Mouse (Mus musculus): ENCODE results near the gene Capza1. TPM values are rescaled to one million over a fixed set of nuclear protein-coding genes. Genes with fewer than 3 reads are reported as not detected.

The Capza1 gene
- total and polyA plus RNA-seq, 2 experiments from 2014 or later = 95.1 to 99.5 TPM

DNA sequence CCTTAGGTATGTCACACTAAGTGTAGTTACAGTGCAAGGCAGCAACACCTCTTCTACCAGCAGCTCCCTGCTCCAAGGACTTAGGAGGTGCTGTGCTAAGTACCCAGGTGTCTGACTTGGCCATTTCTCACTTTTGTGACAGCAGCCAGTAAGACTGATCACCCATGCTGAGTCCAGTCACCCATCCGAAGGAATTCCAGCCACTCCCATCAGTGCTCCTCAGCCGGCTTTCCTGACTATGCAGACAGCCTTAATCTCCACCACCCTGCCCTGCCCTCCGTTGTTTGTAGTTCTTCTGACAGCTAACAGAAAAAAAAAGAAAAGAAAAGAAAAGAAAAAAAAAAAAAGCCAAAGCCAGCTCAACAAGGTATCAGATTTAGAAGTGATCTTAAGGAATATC, 52.6 kb downstream of the Capza1 start:
- H3K9ac ChIP-seq (replicated peaks; ENCODE audit: low read length) = no peak overlapping the region
- no peak overlapping the region for H3K27ac ChIP-seq
- 37% methylated on average over 3 of the region's 3 CpGs for WGBS
- no peaks in the 10 kb centered on the region for H3K9me3 ChIP-seq (ENCODE audit: low read length)
- TF ChIP-seq CTCF (IDR thresholded peaks at IDR 0.05; ENCODE audit: low read depth) = no peak
- no peak overlapping the region for H3K4me2 ChIP-seq (ENCODE audit: low read depth, low read length)
- ATAC-seq (no peak), DNase-seq (ENCODE audit: low spot score) (no peak)
- no peaks in the 10 kb centered on the region for H3K36me3 ChIP-seq (ENCODE audit: insufficient read depth, low read length)
- H3K4me1 ChIP-seq (ENCODE audit: insufficient read depth, low read length) = no peaks in the 10 kb centered on the region
- H3K4me3 ChIP-seq (ENCODE audit: low read length) = no peak overlapping the region
- H3K27me3 ChIP-seq (ENCODE audit: insufficient read depth, low read length) = no peaks in the 10 kb centered on the region

- H3K27me3 ChIP-seq (ENCODE audit: insufficient read depth, low read length) = no peaks in the 10 kb centered on the region
- H3K9me3 ChIP-seq (ENCODE audit: low read length) = no peaks in the 10 kb centered on the region
- TF ChIP-seq CTCF (IDR thresholded peaks at IDR 0.05; ENCODE audit: low read depth) = no peak
- H3K27ac ChIP-seq = no peak overlapping the region
- WGBS = 82% methylated on average over 9 of the region's 9 CpGs
- ATAC-seq (no peak), DNase-seq (ENCODE audit: low spot score) (no peak)
- H3K4me2 ChIP-seq (ENCODE audit: low read depth, low read length) = no peak overlapping the region
- H3K4me3 ChIP-seq (ENCODE audit: low read length) = no peak overlapping the region
- H3K36me3 ChIP-seq (ENCODE audit: insufficient read depth, low read length) = no peaks in the 10 kb centered on the region
- H3K9ac ChIP-seq (replicated peaks; ENCODE audit: low read length) = no peak overlapping the region
- no peaks in the 10 kb centered on the region for H3K4me1 ChIP-seq (ENCODE audit: insufficient read depth, low read length)
These were observed 58.8 kb downstream of the Capza1 start for GRCm38 (mm10) chr3:104805539-104805938.

GRCm38 (mm10) chr3:104804312-104804711, 60.0 kb downstream of the Capza1 start:
- 95% methylated on average over 10 of the region's 10 CpGs for WGBS
- Histone ChIP-seq H3K4me3 (ENCODE audit: low read length) (no peak overlapping the region), H3K4me1 (ENCODE audit: insufficient read depth, low read length) (no peaks in the 10 kb centered on the region), H3K4me2 (ENCODE audit: low read depth, low read length) (no peak overlapping the region), H3K36me3 (ENCODE audit: insufficient read depth, low read length) (0 out of 2 replicates have a peak, but pooled peaks cover 8% of the 10 kb centered on the region), H3K9ac (replicated peaks; ENCODE audit: low read length) (no peak overlapping the region), H3K9me3 (ENCODE audit: low read length) (no peaks in the 10 kb centered on the region), H3K27ac (no peak overlapping the region), H3K27me3 (ENCODE audit: insufficient read depth, low read length) (no peaks in the 10 kb centered on the region)
- DNase-seq (ENCODE audit: low spot score) (no peak), ATAC-seq (no peak)
- no peak for TF ChIP-seq CTCF (IDR thresholded peaks at IDR 0.05; ENCODE audit: low read depth)

DNA sequence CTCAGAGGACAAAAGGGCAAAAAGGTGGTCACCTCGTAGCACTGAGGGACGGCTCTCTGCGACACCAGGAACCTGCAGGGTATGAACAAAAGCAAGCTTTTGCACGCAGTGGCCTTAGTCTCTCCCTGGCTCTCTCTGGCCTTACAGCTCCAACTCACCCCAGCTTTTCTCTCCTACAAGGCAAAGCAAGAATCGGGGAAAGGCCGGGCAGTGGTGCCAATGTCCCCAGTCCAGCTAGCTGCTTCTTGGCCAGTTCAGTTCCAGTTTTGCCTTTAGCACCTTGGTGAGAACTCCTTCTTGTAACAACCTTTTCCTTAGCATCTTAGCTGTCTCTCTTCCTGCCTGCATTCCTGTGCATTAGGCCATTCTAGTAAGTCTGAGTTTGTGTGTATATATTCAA, 62.8 kb downstream of the Capza1 start:
- peaks cover 13% of the 10 kb centered on the region; the same call in 1 of the 2 replicates for H3K36me3 ChIP-seq (ENCODE audit: insufficient read depth, low read length)
- WGBS = 87% methylated on average over 6 of the region's 6 CpGs
- no peak overlapping the region for H3K27ac ChIP-seq
- no peak overlapping the region for H3K4me2 ChIP-seq (ENCODE audit: low read depth, low read length)
- ATAC-seq = no peak
- H3K27me3 ChIP-seq (ENCODE audit: insufficient read depth, low read length) = no peaks in the 10 kb centered on the region
- H3K4me1 ChIP-seq (ENCODE audit: insufficient read depth, low read length) = no peaks in the 10 kb centered on the region
- H3K4me3 ChIP-seq (ENCODE audit: low read length) = no peak overlapping the region
- no peaks in the 10 kb centered on the region for H3K9me3 ChIP-seq (ENCODE audit: low read length)
- DNase-seq (ENCODE audit: low spot score) = no peak
- no peak overlapping the region for H3K9ac ChIP-seq (replicated peaks; ENCODE audit: low read length)
- TF ChIP-seq CTCF (IDR thresholded peaks at IDR 0.05; ENCODE audit: low read depth) = no peak

GRCm38 (mm10) chr3:104800681-104801080, 63.6 kb downstream of the Capza1 start:
- H3K4me2 ChIP-seq (ENCODE audit: low read depth, low read length) = no peak overlapping the region
- ATAC-seq (no peak), DNase-seq (ENCODE audit: low spot score) (no peak)
- H3K27me3 ChIP-seq (ENCODE audit: insufficient read depth, low read length) = no peaks in the 10 kb centered on the region
- H3K9me3 ChIP-seq (ENCODE audit: low read length) = no peaks in the 10 kb centered on the region
- H3K4me1 ChIP-seq (ENCODE audit: insufficient read depth, low read length) = 0 out of 2 replicates have a peak, but pooled peaks cover 3% of the 10 kb centered on the region
- no peak overlapping the region for H3K4me3 ChIP-seq (ENCODE audit: low read length)
- no peak for TF ChIP-seq CTCF (IDR thresholded peaks at IDR 0.05; ENCODE audit: low read depth)
- peaks cover 17% of the 10 kb centered on the region; the same call in 1 of the 2 replicates for H3K36me3 ChIP-seq (ENCODE audit: insufficient read depth, low read length)
- H3K27ac ChIP-seq = no peak overlapping the region
- 96% methylated on average over 11 of the region's 11 CpGs for WGBS
- H3K9ac ChIP-seq (replicated peaks; ENCODE audit: low read length) = no peak overlapping the region

DNA sequence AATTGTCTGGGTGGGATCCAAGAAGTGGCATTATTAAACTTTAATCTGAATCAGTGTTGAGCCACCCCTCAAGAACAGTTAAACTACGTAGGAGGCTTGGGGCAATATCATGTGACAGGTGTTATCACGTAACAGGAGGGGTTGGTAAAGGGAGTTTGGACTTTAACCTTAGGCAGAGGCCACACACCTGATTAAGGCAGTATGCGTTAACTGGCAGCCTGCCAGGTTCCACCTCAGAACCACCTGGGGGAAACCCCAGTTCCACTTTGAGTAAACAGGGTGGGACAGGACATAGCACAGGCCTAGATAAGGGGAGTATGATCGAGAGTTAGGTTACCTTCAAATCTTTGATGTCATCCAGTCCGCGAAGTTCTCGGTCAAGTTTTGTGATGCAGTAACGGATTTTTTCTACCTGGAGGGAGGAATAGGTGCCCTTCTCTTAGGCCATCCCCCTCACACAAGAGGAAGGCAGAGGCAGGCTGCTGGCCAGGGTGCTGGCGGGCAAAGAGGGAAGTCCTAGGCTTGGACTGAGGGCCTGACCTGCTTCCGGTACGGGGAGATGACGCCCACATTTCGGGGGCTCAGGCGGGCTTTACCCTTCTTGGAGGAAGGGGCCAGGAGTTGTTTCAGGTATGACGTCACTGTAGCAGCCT, 67.7 kb downstream of the Capza1 start:
- peaks cover 17% of the 10 kb centered on the region; the same call in 1 of the 2 replicates for H3K36me3 ChIP-seq (ENCODE audit: insufficient read depth, low read length)
- 83% methylated on average over 15 of the region's 15 CpGs for WGBS
- no peak for DNase-seq (ENCODE audit: low spot score)

GRCm38 (mm10) chr3:104795661-104796340, 68.5 kb downstream of the Capza1 start:
- H3K4me1 ChIP-seq (ENCODE audit: insufficient read depth, low read length) = peaks cover 17% of the 10 kb centered on the region; the same call in 1 of the 2 replicates
- whole genome bisulfite sequencing = 58% methylated on average over 15 of the region's 15 CpGs
- no peaks in the 10 kb centered on the region for H3K9me3 ChIP-seq (ENCODE audit: low read length)
- no peak overlapping the region for H3K27ac ChIP-seq
- no peak for DNase-seq (ENCODE audit: low spot score)
- H3K9ac ChIP-seq (replicated peaks; ENCODE audit: low read length) = no peak overlapping the region
- H3K36me3 ChIP-seq (ENCODE audit: insufficient read depth, low read length) = peaks cover 17% of the 10 kb centered on the region; the same call in 1 of the 2 replicates
- no peak for ATAC-seq
- TF ChIP-seq CTCF (IDR thresholded peaks at IDR 0.05; ENCODE audit: low read depth) = no peak
- no peak overlapping the region for H3K4me2 ChIP-seq (ENCODE audit: low read depth, low read length)
- no peaks in the 10 kb centered on the region for H3K27me3 ChIP-seq (ENCODE audit: insufficient read depth, low read length)
- no peak overlapping the region for H3K4me3 ChIP-seq (ENCODE audit: low read length)

More for the DNA sequence above, 67.7 kb downstream of the Capza1 start:
- TF ChIP-seq CTCF (IDR thresholded peaks at IDR 0.05; ENCODE audit: low read depth) = no peak
- H3K27ac ChIP-seq = no peak overlapping the region
- H3K4me3 ChIP-seq (ENCODE audit: low read length) = no peak overlapping the region
- H3K9ac ChIP-seq (replicated peaks; ENCODE audit: low read length) = no peak overlapping the region
- ATAC-seq = no peak
- H3K9me3 ChIP-seq (ENCODE audit: low read length) = no peaks in the 10 kb centered on the region
- H3K27me3 ChIP-seq (ENCODE audit: insufficient read depth, low read length) = no peaks in the 10 kb centered on the region
- no peak overlapping the region for H3K4me2 ChIP-seq (ENCODE audit: low read depth, low read length)
- H3K4me1 ChIP-seq (ENCODE audit: insufficient read depth, low read length) = peaks cover 11% of the 10 kb centered on the region; the same call in 1 of the 2 replicates
